Mouse (Mus musculus): Measurements from ENCODE around the gene Col23a1.

Gene Col23a1

GRCm38 (mm10) chr11:51494178-51494577 lies 204.5 kb downstream of the Col23a1 start:
- DNase-seq, result no peak

GRCm38 (mm10) chr11:51499776-51500175 lies 210.1 kb downstream of the Col23a1 start:
- DNase-seq, result no peak

GRCm38 (mm10) chr11:51502431-51502851 lies 212.7 kb downstream of the Col23a1 start:
- DNase-seq, result no peak

- DNase-seq, result no peak
These were observed 215.2 kb downstream of the Col23a1 start for GRCm38 (mm10) chr11:51504946-51505345.

- no peak for DNase-seq
These were observed 218.3 kb downstream of the Col23a1 start for GRCm38 (mm10) chr11:51508053-51508452.

GRCm38 (mm10) chr11:51509211-51509610 lies 219.5 kb downstream of the Col23a1 start:
- no peak for DNase-seq

- no peak for DNase-seq
These were observed 223.3 kb downstream of the Col23a1 start for GRCm38 (mm10) chr11:51513019-51513418.

GRCm38 (mm10) chr11:51515346-51515745 lies 225.6 kb downstream of the Col23a1 start:
- no peak for DNase-seq

GRCm38 (mm10) chr11:51518100-51518499 lies 228.4 kb downstream of the Col23a1 start:
- DNase-seq, result no peak

GRCm38 (mm10) chr11:51518585-51518984 lies 228.9 kb downstream of the Col23a1 start:
- no peak for DNase-seq

GRCm38 (mm10) chr11:51521440-51521839 lies 231.7 kb downstream of the Col23a1 start:
- no peak for DNase-seq

GRCm38 (mm10) chr11:51523215-51523614 lies 233.5 kb downstream of the Col23a1 start:
- DNase-seq, result no peak

GRCm38 (mm10) chr11:51523625-51524024 lies 233.9 kb downstream of the Col23a1 start:
- DNase-seq, result no peak

- no peak for DNase-seq
These were observed 237.0 kb downstream of the Col23a1 start for GRCm38 (mm10) chr11:51526631-51527161.

GRCm38 (mm10) chr11:51533128-51533533 lies 243.4 kb downstream of the Col23a1 start:
- no peak for DNase-seq

- DNase-seq, result peak; percentile 81
These were observed 244.6 kb downstream of the Col23a1 start for GRCm38 (mm10) chr11:51534314-51534713.

- peak; percentile 57 for DNase-seq
These were observed 248.7 kb downstream of the Col23a1 start for GRCm38 (mm10) chr11:51538388-51538787.

- no peak for DNase-seq
These were observed 249.4 kb downstream of the Col23a1 start for GRCm38 (mm10) chr11:51538919-51539758.

GRCm38 (mm10) chr11:51539759-51540282 lies 250.1 kb downstream of the Col23a1 start:
- DNase-seq, result peak; percentile 97

- DNase-seq, result no peak
These were observed 252.7 kb downstream of the Col23a1 start for GRCm38 (mm10) chr11:51542424-51542823.

- peak; percentile 62 for DNase-seq
These were observed 253.8 kb downstream of the Col23a1 start for GRCm38 (mm10) chr11:51543487-51544050.

- DNase-seq, result no peak
These were observed 254.7 kb downstream of the Col23a1 start for GRCm38 (mm10) chr11:51544413-51544812.

- no peak for DNase-seq
These were observed 256.1 kb downstream of the Col23a1 start for GRCm38 (mm10) chr11:51545811-51546210.

GRCm38 (mm10) chr11:51551253-51551652 lies 261.5 kb downstream of the Col23a1 start:
- no peak for DNase-seq
